Comparison of ENCODE assay signal across 18 mouse cellular contexts in genomic region chr6:86314011-86314410, GRCm38 (mm10). TPM values are rescaled to one million over a fixed set of nuclear protein-coding genes. Genes with fewer than 3 reads are reported as not detected.
A peak's percentile ranks its signal among the peaks of the same experiment; 100 is the strongest.
DNase-seq lines count a peak whose midpoint lies in the region; ATAC-seq lines count a peak whose summit lies in the region.
"Had no signal": no experiment of that assay in that cellular context is flagged by ENCODE, and none has a peak within 500 bp of the region (broad histone marks: within the 10 kb centered on the region; RNA-seq: fewer than 3 reads in every experiment).

No protein-coding gene starts in this region.

- no peak overlapping the region for H3K4me3 ChIP-seq in kidney, embryonic 16.5 days (ENCODE audit: low read length)
- H3K4me3 ChIP-seq: embryonic facial prominence, embryonic 13.5 days; forebrain, embryonic 12.5 days; gastrocnemius, adult 2 months; heart, embryonic 12.5 days; hindbrain, embryonic 10.5 days had no signal

- no peak overlapping the region for H3K27ac ChIP-seq in kidney, embryonic 16.5 days (ENCODE audit: low read length)
- H3K27ac ChIP-seq: embryonic facial prominence, embryonic 13.5 days; forebrain, embryonic 12.5 days; gastrocnemius, adult 2 months; hindbrain, embryonic 10.5 days; hindbrain, embryonic 14.5 days had no signal

- no peaks in the 10 kb centered on the region for H3K36me3 ChIP-seq in kidney, embryonic 16.5 days (ENCODE audit: insufficient read depth, low read length)
- H3K36me3 ChIP-seq: embryonic facial prominence, embryonic 13.5 days; forebrain, embryonic 12.5 days; heart, embryonic 12.5 days; hindbrain, embryonic 10.5 days had no signal

- H3K4me2 ChIP-seq in kidney, embryonic 16.5 days (replicated peaks; ENCODE audit: low read depth, low read length), result no peak overlapping the region
- H3K4me2 ChIP-seq: embryonic facial prominence, embryonic 13.5 days; forebrain, embryonic 12.5 days; heart, embryonic 12.5 days; hindbrain, embryonic 14.5 days had no signal

- no peaks in the 10 kb centered on the region for H3K4me1 ChIP-seq in kidney, embryonic 16.5 days (ENCODE audit: insufficient read depth, low read length)
- H3K4me1 ChIP-seq: embryonic facial prominence, embryonic 13.5 days; forebrain, embryonic 12.5 days; heart, embryonic 12.5 days; hindbrain, embryonic 10.5 days had no signal

- H3K27me3 ChIP-seq in kidney, embryonic 16.5 days (ENCODE audit: insufficient read depth, low read length), result no peaks in the 10 kb centered on the region
- H3K27me3 ChIP-seq: embryonic facial prominence, embryonic 13.5 days; forebrain, embryonic 12.5 days; heart, embryonic 12.5 days had no signal

- 42% methylated on average over 1 of the region's 1 CpGs for WGBS in kidney, embryonic 16.5 days

- H3K9me3 ChIP-seq in kidney, embryonic 16.5 days (ENCODE audit: low read length), result no peaks in the 10 kb centered on the region
- H3K9me3 ChIP-seq: embryonic facial prominence, embryonic 13.5 days; forebrain, embryonic 12.5 days; heart, embryonic 12.5 days; hindbrain, embryonic 10.5 days had no signal

- peak; percentile 57 for DNase-seq in adrenal gland, adult 2 months
- no peak for DNase-seq in adrenal gland, adult 18-20 months (ENCODE audit: low spot score in 2 of 2)
- DNase-seq in kidney, postnatal 4 days, result no peak
- peak; percentile 18 for DNase-seq in forelimb bud, embryonic 11.5 days (ENCODE audit: low read depth, low spot score)
- no peak for DNase-seq in spleen, postnatal 4 days (ENCODE audit: low spot score in 2 of 2)
- DNase-seq: cerebellum, adult 11-12 months; cerebellum, adult 9-11 months; cerebellum, postnatal 36 days; forebrain, postnatal 0 days; gastrocnemius, adult 2 months; gastrocnemius, postnatal 25 days had no signal

- ATAC-seq in kidney, embryonic 16.5 days (ENCODE audit: low FRiP score, low TSS enrichment), result 0 out of 2 replicates have a peak, but pooled peaks have one; percentile 19
- no peak for ATAC-seq in megakaryocyte, adult 5-6 weeks (ENCODE audit: poor library complexity, severe bottlenecking)
- ATAC-seq: forebrain, postnatal 0 days had no signal

- H3K9ac ChIP-seq in kidney, embryonic 16.5 days (replicated peaks; ENCODE audit: low read length), result no peak overlapping the region
- H3K9ac ChIP-seq: embryonic facial prominence, embryonic 13.5 days; forebrain, embryonic 12.5 days; forebrain, postnatal 0 days; heart, embryonic 12.5 days; hindbrain, embryonic 14.5 days had no signal

RNA-seq across cellular contexts. Expression of gene Fam136a, which starts 51.4 kb away (rescaled TPM):
- total RNA-seq in adrenal gland, adult 2 months (2021), result 10 to 100 TPM; 62.6 to 73.7 TPM
- polyA plus RNA-seq in adrenal gland, adult 2 months (2012; rRNA removed), result 43.9 and 48.7 TPM in 2 replicates
- 10 to 100 TPM; 51.0 to 78.9 TPM for total RNA-seq in adrenal gland, adult 18-20 months (2021)
- 145 and 146 TPM in 2 replicates for polyA plus RNA-seq in kidney, embryonic 16.5 days (2015; fragmentation: Nextera tagmentation; extraction: Ambion mirVana)
- 9.7 and 13.9 TPM in 2 replicates for total RNA-seq in megakaryocyte, adult 5-6 weeks (2015)
- 11.7 and 12.7 TPM in 2 replicates for total RNA-seq in megakaryocyte, adult 5-6 weeks (2017)

RNA-seq across cellular contexts. Expression of gene Snrpg, which starts 57.1 kb away (rescaled TPM):
- total RNA-seq in adrenal gland, adult 2 months (2021), result 100 to 1,000 TPM; 197 to 420 TPM
- polyA plus RNA-seq in adrenal gland, adult 2 months (2012; rRNA removed), result 38.8 and 52.2 TPM in 2 replicates
- total RNA-seq in adrenal gland, adult 18-20 months (2021), result 100 to 1,000 TPM; 115 to 384 TPM
- polyA plus RNA-seq in kidney, embryonic 16.5 days (2015; fragmentation: Nextera tagmentation; extraction: Ambion mirVana), result 575 and 578 TPM in 2 replicates
- 321 and 326 TPM in 2 replicates for total RNA-seq in megakaryocyte, adult 5-6 weeks (2015)
- total RNA-seq in megakaryocyte, adult 5-6 weeks (2017), result 25.7 and 28.4 TPM in 2 replicates

Comparison
In these comparisons a context has a peak if more than half of its experiments do, and no peak if none do; other contexts are left out.
1. DNase-seq: peak in adrenal gland, adult 2 months (single experiment) and forelimb bud, embryonic 11.5 days (single experiment); none in adrenal gland, adult 18-20 months (0 of 2), kidney, postnatal 4 days (0 of 2) and spleen, postnatal 4 days (0 of 2).